Mouse (Mus musculus): ENCODE measurements around the gene Tmem214. TPM values are rescaled to one million over a fixed set of nuclear protein-coding genes. Genes with fewer than 3 reads are reported as not detected.

Gene Tmem214
- polyA plus RNA-seq, 1 experiment from 2014 or later: 93.7 TPM

- Histone ChIP-seq H3K27me3 (ENCODE audit: control insufficient read depth, insufficient read depth, low read length) (no peaks in the 10 kb centered on the region), H3K27ac (ENCODE audit: low read length) (no peak overlapping the region)
- WGBS: 39% methylated on average over 3 of the region's 3 CpGs
Observed at GRCm38 (mm10) chr5:30841896-30842295, 25.9 kb upstream of the Tmem214 start.

GRCm38 (mm10) chr5:30849891-30850555 is 17.8 kb upstream of the Tmem214 start:
- Histone ChIP-seq H3K9ac (ENCODE audit: low read length) (no peak overlapping the region), H3K4me3 (replicated peaks; ENCODE audit: low read length) (no peak overlapping the region), H3K27ac (ENCODE audit: low read length) (peak overlapping the region; percentile 90), H3K27me3 (ENCODE audit: control insufficient read depth, insufficient read depth, low read length) (no peaks in the 10 kb centered on the region), H3K4me1 (ENCODE audit: control insufficient read depth, insufficient read depth, low read length) (peaks cover 12% of the 10 kb centered on the region), H3K4me2 (ENCODE audit: low read depth, low read length) (no peak overlapping the region), H3K9me3 (replicated peaks; ENCODE audit: control insufficient read depth, low read length) (no peaks in the 10 kb centered on the region), H3K36me3 (ENCODE audit: control insufficient read depth, insufficient read depth, low read length) (no peaks in the 10 kb centered on the region)
- ATAC-seq (ENCODE audit: insufficient read depth, low FRiP score): peak; percentile 91
- 41% methylated on average over 6 of the region's 6 CpGs for WGBS

More at GRCm38 (mm10) chr5:30841896-30842295, 25.9 kb upstream of the Tmem214 start:
- Histone ChIP-seq H3K9ac (ENCODE audit: low read length) (no peak overlapping the region), H3K9me3 (replicated peaks; ENCODE audit: control insufficient read depth, low read length) (no peaks in the 10 kb centered on the region), H3K4me2 (ENCODE audit: low read depth, low read length) (no peak overlapping the region), H3K36me3 (ENCODE audit: control insufficient read depth, insufficient read depth, low read length) (no peaks in the 10 kb centered on the region), H3K4me1 (ENCODE audit: control insufficient read depth, insufficient read depth, low read length) (no peaks in the 10 kb centered on the region), H3K4me3 (replicated peaks; ENCODE audit: low read length) (no peak overlapping the region)
- ATAC-seq (ENCODE audit: insufficient read depth, low FRiP score): no peak

- no peak overlapping the region for H3K9ac ChIP-seq (ENCODE audit: low read length)
Observed at GRCm38 (mm10) chr5:30850556-30850925, 17.3 kb upstream of the Tmem214 start.

GRCm38 (mm10) chr5:30853522-30853921 is 14.3 kb upstream of the Tmem214 start:
- no peak overlapping the region for H3K27ac ChIP-seq (ENCODE audit: low read length)
- no peak for ATAC-seq (ENCODE audit: insufficient read depth, low FRiP score)
- no peak overlapping the region for H3K9ac ChIP-seq (ENCODE audit: low read length)
- no peak overlapping the region for H3K4me3 ChIP-seq (replicated peaks; ENCODE audit: low read length)
- no peaks in the 10 kb centered on the region for H3K27me3 ChIP-seq (ENCODE audit: control insufficient read depth, insufficient read depth, low read length)
- no peaks in the 10 kb centered on the region for H3K36me3 ChIP-seq (ENCODE audit: control insufficient read depth, insufficient read depth, low read length)
- no peaks in the 10 kb centered on the region for H3K9me3 ChIP-seq (replicated peaks; ENCODE audit: control insufficient read depth, low read length)
- WGBS: 80% methylated on average over 4 of the region's 4 CpGs
- H3K4me2 ChIP-seq (ENCODE audit: low read depth, low read length): no peak overlapping the region
- H3K4me1 ChIP-seq (ENCODE audit: control insufficient read depth, insufficient read depth, low read length): peaks cover 12% of the 10 kb centered on the region

More at GRCm38 (mm10) chr5:30850556-30850925, 17.3 kb upstream of the Tmem214 start:
- Histone ChIP-seq H3K36me3 (ENCODE audit: control insufficient read depth, insufficient read depth, low read length) (no peaks in the 10 kb centered on the region), H3K9me3 (replicated peaks; ENCODE audit: control insufficient read depth, low read length) (no peaks in the 10 kb centered on the region), H3K27me3 (ENCODE audit: control insufficient read depth, insufficient read depth, low read length) (no peaks in the 10 kb centered on the region), H3K4me1 (ENCODE audit: control insufficient read depth, insufficient read depth, low read length) (peaks cover 12% of the 10 kb centered on the region), H3K4me3 (replicated peaks; ENCODE audit: low read length) (no peak overlapping the region), H3K27ac (ENCODE audit: low read length) (peak overlapping the region; percentile 90), H3K4me2 (ENCODE audit: low read depth, low read length) (no peak overlapping the region)
- 51% methylated on average over 2 of the region's 2 CpGs for WGBS
- 0 out of 2 replicates have a peak, but pooled peaks have one; percentile 2 for ATAC-seq (ENCODE audit: insufficient read depth, low FRiP score)

GRCm38 (mm10) chr5:30855674-30856073 is 12.1 kb upstream of the Tmem214 start:
- ATAC-seq (ENCODE audit: insufficient read depth, low FRiP score): no peak
- H3K4me1 ChIP-seq (ENCODE audit: control insufficient read depth, insufficient read depth, low read length): peaks cover under 1% of the 10 kb centered on the region
- H3K4me2 ChIP-seq (ENCODE audit: low read depth, low read length): no peak overlapping the region
- H3K27ac ChIP-seq (ENCODE audit: low read length): no peak overlapping the region
- no peaks in the 10 kb centered on the region for H3K36me3 ChIP-seq (ENCODE audit: control insufficient read depth, insufficient read depth, low read length)
- WGBS: 60% methylated on average over 3 of the region's 3 CpGs
- H3K9me3 ChIP-seq (replicated peaks; ENCODE audit: control insufficient read depth, low read length): no peaks in the 10 kb centered on the region
- no peaks in the 10 kb centered on the region for H3K27me3 ChIP-seq (ENCODE audit: control insufficient read depth, insufficient read depth, low read length)
- H3K4me3 ChIP-seq (replicated peaks; ENCODE audit: low read length): no peak overlapping the region
- no peak overlapping the region for H3K9ac ChIP-seq (ENCODE audit: low read length)

- Histone ChIP-seq H3K4me3 (replicated peaks; ENCODE audit: low read length) (no peak overlapping the region), H3K4me2 (ENCODE audit: low read depth, low read length) (no peak overlapping the region), H3K27me3 (ENCODE audit: control insufficient read depth, insufficient read depth, low read length) (no peaks in the 10 kb centered on the region), H3K36me3 (ENCODE audit: control insufficient read depth, insufficient read depth, low read length) (no peaks in the 10 kb centered on the region), H3K9me3 (replicated peaks; ENCODE audit: control insufficient read depth, low read length) (no peaks in the 10 kb centered on the region), H3K27ac (ENCODE audit: low read length) (no peak overlapping the region), H3K4me1 (ENCODE audit: control insufficient read depth, insufficient read depth, low read length) (no peaks in the 10 kb centered on the region), H3K9ac (ENCODE audit: low read length) (no peak overlapping the region)
- peak; percentile 10; the same call in 1 of the 2 replicates for ATAC-seq (ENCODE audit: insufficient read depth, low FRiP score)
- WGBS: 93% methylated on average over 2 of the region's 2 CpGs
Observed at GRCm38 (mm10) chr5:30856124-30856523, 11.7 kb upstream of the Tmem214 start.

- Histone ChIP-seq H3K27ac (ENCODE audit: low read length) (no peak overlapping the region), H3K4me2 (ENCODE audit: low read depth, low read length) (no peak overlapping the region), H3K9ac (ENCODE audit: low read length) (0 out of 2 replicates have a peak overlapping the region, but pooled peaks have one; percentile 13), H3K4me1 (ENCODE audit: control insufficient read depth, insufficient read depth, low read length) (0 out of 2 replicates have a peak, but pooled peaks cover 4% of the 10 kb centered on the region), H3K4me3 (replicated peaks; ENCODE audit: low read length) (no peak overlapping the region), H3K27me3 (ENCODE audit: control insufficient read depth, insufficient read depth, low read length) (no peaks in the 10 kb centered on the region), H3K36me3 (ENCODE audit: control insufficient read depth, insufficient read depth, low read length) (no peaks in the 10 kb centered on the region), H3K9me3 (replicated peaks; ENCODE audit: control insufficient read depth, low read length) (no peaks in the 10 kb centered on the region)
- WGBS: 48% methylated on average over 4 of the region's 4 CpGs
- peak; percentile 63 for ATAC-seq (ENCODE audit: insufficient read depth, low FRiP score)
Observed at GRCm38 (mm10) chr5:30863852-30864251, 4.0 kb upstream of the Tmem214 start.

GRCm38 (mm10) chr5:30864322-30864721 is 3.5 kb upstream of the Tmem214 start:
- Histone ChIP-seq H3K9ac (ENCODE audit: low read length) (no peak overlapping the region), H3K4me3 (replicated peaks; ENCODE audit: low read length) (no peak overlapping the region), H3K4me1 (ENCODE audit: control insufficient read depth, insufficient read depth, low read length) (0 out of 2 replicates have a peak, but pooled peaks cover 4% of the 10 kb centered on the region), H3K27ac (ENCODE audit: low read length) (no peak overlapping the region), H3K9me3 (replicated peaks; ENCODE audit: control insufficient read depth, low read length) (no peaks in the 10 kb centered on the region), H3K4me2 (ENCODE audit: low read depth, low read length) (no peak overlapping the region), H3K36me3 (ENCODE audit: control insufficient read depth, insufficient read depth, low read length) (no peaks in the 10 kb centered on the region), H3K27me3 (ENCODE audit: control insufficient read depth, insufficient read depth, low read length) (no peaks in the 10 kb centered on the region)
- no peak for ATAC-seq (ENCODE audit: insufficient read depth, low FRiP score)
- 49% methylated on average over 15 of the region's 15 CpGs for WGBS

GRCm38 (mm10) chr5:30866871-30867270 is 941 bp upstream of the Tmem214 start:
- no peak for ATAC-seq (ENCODE audit: insufficient read depth, low FRiP score)
- Histone ChIP-seq H3K36me3 (ENCODE audit: control insufficient read depth, insufficient read depth, low read length) (no peaks in the 10 kb centered on the region), H3K4me1 (ENCODE audit: control insufficient read depth, insufficient read depth, low read length) (peaks cover 10% of the 10 kb centered on the region), H3K9me3 (replicated peaks; ENCODE audit: control insufficient read depth, low read length) (no peaks in the 10 kb centered on the region), H3K4me2 (ENCODE audit: low read depth, low read length) (no peak overlapping the region), H3K27ac (ENCODE audit: low read length) (no peak overlapping the region), H3K4me3 (replicated peaks; ENCODE audit: low read length) (no peak overlapping the region), H3K9ac (ENCODE audit: low read length) (no peak overlapping the region), H3K27me3 (ENCODE audit: control insufficient read depth, insufficient read depth, low read length) (no peaks in the 10 kb centered on the region)
- 79% methylated on average over 3 of the region's 3 CpGs for WGBS
